Mouse (Mus musculus) liver, adult 2 months (tissue): ENCODE measurements around the gene Tmem91. TPM values are rescaled to one million over a fixed set of nuclear protein-coding genes. Genes with fewer than 3 reads are reported as not detected.

Experiments
- DNase-seq: peaks from one replicate; pipeline ENCODE4 v3.0.0-alpha.2; 2011; ENCODE audit warnings: low read depth, low spot score; ENCODE audit errors: extremely low read depth
- H3K27ac ChIP-seq: fragments of 200-500 bp; replicated peaks from 2 replicates; pipeline ENCODE4 v1.5.1; 2012; ENCODE audit warnings: low read depth, mild to moderate bottlenecking, control low read depth, inconsistent platforms, low read length; ENCODE audit not compliant: insufficient read depth
- H3K27me3 ChIP-seq: fragments of 200-500 bp; 2 replicates; pipeline ENCODE4 v1.6.1; 2012; ENCODE audit warnings: mild to moderate bottlenecking, moderate library complexity, low read length, inconsistent platforms; ENCODE audit not compliant: control insufficient read depth, insufficient read depth
- H3K36me3 ChIP-seq: fragments of 200-500 bp; 2 replicates; pipeline ENCODE4 v1.6.1; 2012; ENCODE audit warnings: low read length, inconsistent platforms; ENCODE audit not compliant: control insufficient read depth, insufficient read depth
- H3K4me1 ChIP-seq: fragments of 200-500 bp; 2 replicates; pipeline ENCODE4 v1.6.1; 2011; ENCODE audit warnings: low read length; ENCODE audit not compliant: control insufficient read depth, insufficient read depth
- H3K4me3 ChIP-seq: fragments of 200-500 bp; 2 replicates; pipeline ENCODE4 v1.5.1; 2011; ENCODE audit warnings: low read depth, mild to moderate bottlenecking, control low read depth, low read length, moderate library complexity; ENCODE audit not compliant: insufficient read depth
- H3K79me2 ChIP-seq: fragments of 200-500 bp; 2 replicates; pipeline ENCODE4 v1.6.1; 2012; ENCODE audit warnings: inconsistent platforms, mild to moderate bottlenecking, low read length, moderate library complexity; ENCODE audit not compliant: control insufficient read depth, insufficient read depth
- H3K9ac ChIP-seq: fragments of 200-500 bp; 2 replicates; pipeline ENCODE4 v1.6.1; 2012; ENCODE audit warnings: low read depth, mild to moderate bottlenecking, control low read depth, inconsistent platforms, low read length
- CTCF ChIP-seq: fragments of 200-500 bp; IDR thresholded peaks from 2 replicates; pipeline ENCODE4 v1.5.1; 2011; ENCODE audit warnings: low read depth, low read length, control low read depth
- POLR2A ChIP-seq: fragments of 200-500 bp; IDR thresholded peaks from 2 replicates; pipeline ENCODE4 v1.6.1; 2011; ENCODE audit warnings: low read length, control low read depth; ENCODE audit not compliant: insufficient read depth; ENCODE audit errors: extremely low read depth
- WGBS: fragments of 180-500 bp; shearing (Covaris S2); methylation state at CpG from one replicate; pipeline ENCODE4 v1.1.7; 2018; 5-methylcytosine and 5-hydroxymethylcytosine counted together
- polyA plus RNA-seq: library from polyadenylated mRNA; depleted of rRNA; stranded (reverse); fragments of >200 nt; gene quantifications from 2 replicates; pipeline ENCODE4 v1.2.3, GENCODE M21; 2012
- total RNA-seq: library from RNA; depleted of rRNA; stranded (reverse); fragments of >200 nt; gene quantifications from 2 replicates; pipeline ENCODE4 v1.2.3, GENCODE M21; 2014

Tmem91 gene
- total and polyA plus RNA-seq, 2 experiments, result not detected

GRCm38 (mm10) chr7:25632679-25633078, 42.3 kb downstream of the Tmem91 start:
- Histone ChIP-seq H3K4me1 (no peaks in the 10 kb centered on the region), H3K27ac (no peak overlapping the region), H3K9ac (no peak overlapping the region), H3K79me2 (no peaks in the 10 kb centered on the region), H3K36me3 (peaks cover 12% of the 10 kb centered on the region; the same call in 1 of the 2 replicates), H3K4me3 (no peak overlapping the region), H3K27me3 (no peaks in the 10 kb centered on the region)
- no peak for DNase-seq
- WGBS, result 85% methylated on average over 5 of the region's 5 CpGs
- TF ChIP-seq CTCF, result no peak
- no peak for TF ChIP-seq POLR2A

DNA sequence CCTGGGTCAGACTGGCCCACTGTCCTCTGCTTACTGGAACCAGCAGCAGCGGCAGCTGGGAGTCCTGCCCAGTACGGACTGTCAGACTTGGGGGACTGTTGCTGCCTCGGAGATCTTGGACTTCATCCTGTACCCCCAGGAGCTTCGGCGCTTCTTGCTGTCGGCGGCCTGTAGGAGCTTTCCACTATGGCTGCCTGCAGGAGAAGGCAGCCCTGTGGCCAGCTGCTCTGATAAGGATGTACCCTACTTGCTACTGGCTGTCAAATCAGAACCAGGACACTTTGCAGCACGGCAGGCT, 46.7 kb downstream of the Tmem91 start:
- Histone ChIP-seq H3K27ac (no peak overlapping the region), H3K27me3 (no peaks in the 10 kb centered on the region), H3K36me3 (peaks cover 7% of the 10 kb centered on the region; the same call in 1 of the 2 replicates), H3K9ac (peak overlapping the region; percentile 22; the same call in 1 of the 2 replicates), H3K79me2 (no peaks in the 10 kb centered on the region), H3K4me3 (peak overlapping the region; percentile 29; the same call in 1 of the 2 replicates), H3K4me1 (no peaks in the 10 kb centered on the region)
- DNase-seq, result no peak
- 79% methylated on average over 8 of the region's 8 CpGs for WGBS
- TF ChIP-seq POLR2A (no peak), CTCF (no peak)

DNA sequence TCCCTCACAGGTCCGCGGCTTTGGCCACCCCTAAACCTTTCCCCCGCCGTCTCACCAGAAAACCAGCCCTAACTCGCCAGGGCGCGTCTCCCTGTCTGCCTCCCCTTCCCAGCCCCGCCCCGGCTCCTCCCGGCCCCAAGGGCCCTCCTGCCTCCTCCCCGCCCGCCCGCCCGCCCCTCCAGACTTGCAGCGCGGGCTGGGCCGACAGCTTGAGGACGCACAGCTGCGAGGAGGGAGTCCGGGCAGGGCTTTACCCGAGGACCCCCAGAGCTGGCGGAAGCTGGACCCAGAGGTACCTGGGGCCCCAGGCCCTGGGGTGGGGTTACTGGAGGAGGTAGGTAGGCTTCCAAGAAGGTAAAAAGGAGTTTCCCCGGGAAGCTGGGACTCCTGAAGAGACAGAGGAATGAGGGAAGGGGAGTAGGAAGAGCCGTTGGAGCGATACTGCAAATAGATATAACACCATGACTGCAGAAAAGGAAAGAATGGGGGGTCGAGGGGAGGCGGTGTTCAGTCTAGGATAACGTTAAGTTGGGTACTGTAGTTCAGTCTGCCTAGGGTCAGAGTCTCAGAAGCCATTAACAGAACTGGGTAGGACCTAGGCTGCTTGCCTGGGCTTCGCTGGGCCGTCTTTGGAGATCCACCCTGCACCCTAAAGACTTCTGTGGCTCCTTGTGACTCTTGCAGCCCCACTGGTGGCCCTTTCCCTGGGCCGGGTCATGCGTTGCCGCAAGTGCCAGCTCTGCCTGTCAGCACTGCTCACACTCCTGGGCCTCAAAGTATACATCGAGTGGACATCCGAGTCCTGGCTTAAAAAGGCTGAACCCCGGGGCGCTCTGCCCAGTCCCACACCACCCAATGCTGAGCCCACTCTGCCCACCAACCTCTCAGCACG, 47.3 kb downstream of the Tmem91 start:
- WGBS, result 50% methylated on average over 38 of the region's 38 CpGs
- H3K4me3 ChIP-seq, result peak overlapping the region; percentile 58
- H3K27me3 ChIP-seq, result no peaks in the 10 kb centered on the region
- peak overlapping the region; percentile 48 for H3K9ac ChIP-seq
- H3K79me2 ChIP-seq, result no peaks in the 10 kb centered on the region
- DNase-seq, result no peak
- peaks cover 7% of the 10 kb centered on the region; the same call in 1 of the 2 replicates for H3K36me3 ChIP-seq
- peak overlapping the region; percentile 18 for H3K27ac ChIP-seq
- TF ChIP-seq CTCF, result no peak
- no peak for TF ChIP-seq POLR2A
- H3K4me1 ChIP-seq, result no peaks in the 10 kb centered on the region

GRCm38 (mm10) chr7:25626509-25627430, 48.2 kb downstream of the Tmem91 start, which contains the start of gene B3gnt8:
B3gnt8 (plus strand) TSS chr7:25626654.
- Histone ChIP-seq H3K4me1 (no peaks in the 10 kb centered on the region), H3K36me3 (peaks cover 7% of the 10 kb centered on the region; the same call in 1 of the 2 replicates), H3K4me3 (peak within 1 kb of the TSS; percentile 58), H3K9ac (peak within 1 kb of the TSS; percentile 48), H3K27ac (peak within 1 kb of the TSS; percentile 28), H3K79me2 (no peaks in the 10 kb centered on the region), H3K27me3 (no peaks in the 10 kb centered on the region)
- DNase-seq, result no peak
- 52% methylated on average over 29 of the region's 29 CpGs for WGBS
- TF ChIP-seq CTCF, result no peak
- TF ChIP-seq POLR2A, result no peak

DNA sequence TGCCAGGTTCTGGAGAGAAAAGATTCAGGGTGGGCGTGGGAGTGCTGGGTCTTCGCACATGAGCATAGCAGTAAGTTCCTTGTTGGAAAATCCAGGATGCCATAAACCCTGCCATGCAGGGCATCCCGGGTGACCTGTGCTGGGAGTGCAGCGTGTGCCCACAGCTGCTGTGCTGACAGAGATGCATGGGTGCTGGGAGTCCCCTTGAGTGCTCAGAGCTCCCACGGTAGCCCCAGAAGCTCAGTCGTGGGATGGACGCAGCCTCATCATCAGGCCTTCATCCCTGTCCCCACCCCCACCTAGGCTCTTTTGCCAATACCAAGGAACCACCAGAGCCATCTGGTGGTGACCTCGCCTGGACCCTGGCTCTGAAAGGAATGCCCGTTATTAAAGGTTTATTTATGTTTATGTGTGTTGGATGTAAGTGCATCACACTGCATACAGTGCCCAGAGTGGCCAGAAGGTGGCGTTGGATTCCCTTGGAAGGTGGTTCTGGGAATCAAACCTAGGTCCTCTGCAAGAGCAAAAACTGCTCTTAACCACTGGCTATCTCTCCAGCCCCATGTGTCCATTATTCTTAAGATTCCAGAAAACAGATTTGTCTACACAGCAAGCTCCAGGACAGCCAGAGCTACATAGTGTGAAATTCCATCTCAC, 49.2 kb downstream of the Tmem91 start:
- no peak overlapping the region for H3K9ac ChIP-seq
- H3K27me3 ChIP-seq, result no peaks in the 10 kb centered on the region
- no peak overlapping the region for H3K4me3 ChIP-seq
- H3K27ac ChIP-seq, result no peak overlapping the region
- H3K36me3 ChIP-seq, result peaks cover 11% of the 10 kb centered on the region
- peak; percentile 55; the same call in 1 of the 2 replicates for TF ChIP-seq CTCF
- no peak for TF ChIP-seq POLR2A
- WGBS, result 70% methylated on average over 10 of the region's 10 CpGs
- H3K79me2 ChIP-seq, result no peaks in the 10 kb centered on the region
- DNase-seq, result peak; percentile 60
- H3K4me1 ChIP-seq, result no peaks in the 10 kb centered on the region
